Mouse (Mus musculus): ENCODE results near the gene Abca7.

Abca7 gene

DNA sequence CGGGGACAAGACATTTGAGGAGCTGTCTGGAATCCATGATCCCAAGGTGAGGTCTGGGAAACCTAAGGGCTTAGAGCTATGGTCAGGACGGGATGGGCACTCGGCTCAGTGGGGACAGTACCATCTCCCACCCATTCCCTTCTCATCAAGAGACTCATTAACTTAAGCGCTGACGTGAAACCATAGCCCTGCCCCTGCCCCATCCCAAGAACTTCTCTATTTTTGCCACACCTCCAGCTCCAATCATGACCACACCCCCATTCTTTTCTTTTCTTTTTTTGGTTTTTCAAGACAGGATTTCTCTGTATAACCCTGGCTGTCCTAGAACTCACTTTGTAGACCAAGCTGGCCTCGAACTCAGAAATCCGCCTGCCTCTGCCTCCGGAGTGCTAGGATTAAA lies 21.6 kb upstream of the Abca7 start:
- DNase-seq, result no peak

DNA sequence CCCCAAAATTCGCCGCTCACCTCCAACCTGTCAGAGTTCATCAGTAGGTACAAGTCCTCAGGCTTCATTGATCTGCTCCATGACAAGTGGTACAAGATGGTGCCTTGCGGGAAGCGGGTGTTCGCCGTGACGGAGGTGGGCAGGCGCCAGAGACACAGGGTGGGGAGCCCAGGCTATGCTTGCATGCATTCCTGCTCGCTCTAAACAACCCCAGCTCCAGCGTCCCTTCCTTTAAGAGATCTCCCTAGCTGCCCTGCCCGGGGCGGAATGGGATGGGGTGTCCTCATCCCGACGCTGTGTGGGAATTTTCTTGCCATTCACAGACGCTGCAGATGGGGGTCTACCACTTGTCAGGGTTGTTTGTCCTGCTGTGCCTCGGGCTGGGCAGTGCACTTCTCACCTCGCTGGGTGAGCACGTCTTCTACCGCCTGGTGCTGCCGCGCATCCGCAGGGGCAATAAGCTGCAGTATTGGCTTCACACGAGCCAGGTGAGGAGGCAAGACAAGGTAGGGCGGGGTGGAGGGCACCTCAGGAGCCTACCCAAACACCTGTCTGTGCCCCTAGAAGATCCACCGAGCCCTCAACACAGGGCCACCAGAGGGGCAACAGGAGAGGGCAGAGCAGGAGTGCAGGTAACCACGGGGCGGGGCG lies 20.1 kb upstream of the Abca7 start:
- DNase-seq, result no peak

DNA sequence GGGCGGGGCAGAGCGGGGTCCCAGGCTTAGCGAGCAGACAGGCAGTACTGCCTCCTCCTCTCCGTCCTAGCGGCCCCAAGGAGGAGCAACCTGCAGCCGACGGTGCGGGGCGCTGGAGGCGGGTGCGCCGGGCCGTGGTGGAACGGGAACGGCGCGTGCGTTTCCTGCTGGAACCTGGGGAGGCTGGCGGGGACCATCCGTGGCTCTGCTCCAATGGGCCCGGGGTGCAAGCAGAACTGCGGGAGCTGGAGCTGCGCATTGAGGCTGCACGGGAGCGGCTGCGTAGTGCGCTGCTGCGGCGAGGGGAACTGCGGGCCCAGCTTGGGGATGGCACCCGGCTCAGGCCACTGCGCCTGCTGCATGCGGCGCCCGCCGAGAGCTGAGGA lies 19.6 kb upstream of the Abca7 start:
- DNase-seq, result no peak

DNA sequence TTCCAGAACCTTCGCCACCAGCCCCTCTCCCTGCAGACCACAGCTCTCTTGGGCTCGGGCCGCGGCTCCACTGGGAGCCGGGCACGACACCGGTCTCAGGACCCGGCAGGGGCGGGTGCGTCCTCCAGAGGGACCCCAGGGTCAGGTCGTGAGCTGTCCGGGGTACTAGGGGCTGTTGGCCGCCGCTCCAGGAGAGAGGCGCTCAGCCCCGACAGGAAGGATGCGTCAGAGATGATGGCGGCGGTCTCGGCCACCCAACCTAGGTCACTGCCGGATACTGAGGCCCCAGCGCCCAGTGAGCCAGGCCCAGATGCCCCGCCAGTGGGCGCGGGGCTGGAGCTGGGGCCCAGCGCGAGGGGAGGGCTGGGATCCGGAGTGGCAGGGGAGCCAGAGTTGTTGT lies 19.0 kb upstream of the Abca7 start:
- no peak for DNase-seq

DNA sequence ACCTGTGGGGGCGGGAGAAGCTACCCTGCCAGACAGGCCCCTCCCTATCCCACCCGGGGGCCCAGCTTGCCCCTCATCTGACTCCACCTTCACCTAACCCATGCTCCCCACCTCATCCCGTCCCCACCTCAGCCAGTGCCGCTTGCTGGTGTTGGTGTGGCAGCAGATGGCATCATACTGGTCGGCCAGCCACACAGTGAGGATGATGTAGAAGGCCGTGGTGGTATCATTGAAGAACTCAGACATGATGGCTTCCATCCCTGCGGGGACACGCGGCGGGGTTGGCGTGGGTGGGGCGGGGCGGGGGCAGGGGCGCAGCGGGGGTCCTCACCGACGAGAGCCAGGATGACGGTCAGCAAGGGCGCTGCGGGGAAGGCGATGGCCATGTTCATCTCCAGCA lies 18.2 kb upstream of the Abca7 start:
- DNase-seq, result no peak

DNA sequence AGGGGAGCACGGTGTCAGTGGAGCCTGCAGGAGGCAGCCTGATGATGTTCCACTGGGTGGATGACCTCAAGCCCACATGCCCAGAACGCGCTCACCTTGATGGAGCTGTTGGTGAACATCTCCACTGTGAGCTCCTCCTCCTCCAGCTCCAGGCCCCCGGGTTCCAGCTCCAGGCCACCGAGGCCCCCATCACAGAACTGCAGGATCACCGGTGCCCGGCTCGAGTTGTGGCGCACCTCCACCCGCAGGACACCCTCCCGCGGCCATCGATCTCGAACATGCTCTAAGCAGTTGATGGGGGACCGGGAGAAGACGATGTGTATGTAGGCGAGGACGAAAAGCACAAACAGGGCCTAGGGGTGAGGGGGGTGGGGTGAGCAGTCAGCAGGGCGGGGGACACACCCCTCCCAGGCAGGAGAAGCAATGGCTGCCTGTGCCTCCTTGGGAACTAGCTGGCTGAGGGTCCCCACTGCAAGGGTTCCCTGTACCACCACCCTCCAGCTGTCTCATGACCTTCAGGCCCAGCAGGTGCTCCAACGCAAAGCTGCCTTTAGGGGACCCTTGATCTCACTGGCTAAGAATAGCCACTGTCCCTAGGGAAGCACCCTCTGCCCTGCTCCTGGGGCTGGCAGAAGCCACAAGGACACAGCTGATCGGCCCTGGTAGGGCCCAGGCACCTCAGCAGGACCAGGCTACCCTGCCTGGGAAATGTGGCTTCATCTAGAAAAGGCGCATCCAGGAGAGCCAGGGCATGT lies 16.7 kb upstream of the Abca7 start:
- no peak for DNase-seq

DNA sequence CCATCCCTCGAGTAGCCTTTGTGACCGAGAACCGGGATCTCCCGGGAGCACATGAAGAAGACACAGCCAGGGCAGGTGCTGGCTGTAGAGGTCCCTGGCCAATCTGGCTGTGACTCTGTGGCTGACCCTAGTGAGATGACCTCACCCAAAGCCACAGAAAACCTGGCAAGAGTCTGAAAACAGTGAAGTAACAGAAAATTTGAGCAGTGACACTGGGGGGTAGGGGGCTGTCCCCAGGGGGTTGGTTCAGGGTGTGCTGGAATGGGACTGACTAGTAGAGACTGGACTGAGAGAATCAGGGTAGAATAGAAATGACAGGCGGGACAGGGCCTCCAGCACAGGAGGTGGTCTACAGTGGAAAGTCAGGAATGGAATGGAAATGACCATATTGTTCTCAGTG lies 13.1 kb upstream of the Abca7 start:
- no peak for DNase-seq

DNA sequence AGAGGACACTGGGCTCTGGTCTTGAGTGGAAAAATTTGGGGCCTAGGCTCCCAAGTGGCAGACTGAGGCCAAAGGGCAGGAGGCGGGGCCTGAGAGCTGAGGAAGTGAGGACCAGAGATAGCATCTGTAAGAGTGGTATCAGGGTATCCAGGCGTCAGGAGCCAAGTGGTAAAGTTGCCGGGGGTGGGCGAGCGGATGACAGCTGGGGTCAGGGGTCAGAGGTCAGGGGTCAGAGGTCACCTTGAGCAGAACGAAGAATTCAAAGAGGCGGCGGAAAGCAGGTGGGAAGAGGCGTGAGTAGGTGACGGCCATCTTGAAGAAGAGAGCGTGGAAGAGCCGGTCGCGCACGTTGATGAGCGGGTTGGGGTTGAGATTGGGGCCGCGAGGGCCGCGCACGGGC lies 12.6 kb upstream of the Abca7 start:
- DNase-seq, result peak; percentile 81

DNA sequence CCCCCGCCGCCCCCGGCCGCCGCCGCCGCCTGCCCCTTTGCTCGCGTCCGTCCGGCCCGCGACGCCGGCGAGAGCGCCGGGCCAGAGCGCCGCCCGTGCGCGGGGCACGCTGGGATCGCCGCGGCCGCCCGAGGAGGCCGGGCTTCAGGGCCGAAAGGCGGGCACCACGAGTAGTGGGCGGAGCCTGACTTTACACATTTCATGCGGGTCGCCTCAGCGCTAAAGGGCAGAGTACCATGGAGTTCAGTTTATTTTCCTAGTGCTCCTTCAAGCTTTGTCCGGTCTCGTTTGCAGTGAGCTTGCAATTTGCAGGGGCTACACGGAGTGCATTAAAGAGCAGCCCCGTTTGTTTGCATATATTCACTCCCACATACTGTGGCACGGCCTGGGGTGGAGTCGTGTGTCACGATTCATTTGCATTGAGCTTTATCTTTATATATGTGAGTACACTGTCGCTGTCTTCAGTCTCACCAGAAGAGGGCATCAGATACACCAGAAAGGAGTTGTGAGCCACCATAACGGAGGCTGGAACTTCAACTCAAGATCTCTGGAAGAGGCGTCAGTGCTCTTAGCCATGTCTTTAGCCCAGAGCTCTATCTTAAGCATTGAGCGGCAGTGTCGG lies 12.0 kb upstream of the Abca7 start, which contains the start of gene Tmem259:
TSS of gene Tmem259 (minus strand) at position 136 of the 622 bp plus-strand sequence.
- DNase-seq, result peak; percentile 79

DNA sequence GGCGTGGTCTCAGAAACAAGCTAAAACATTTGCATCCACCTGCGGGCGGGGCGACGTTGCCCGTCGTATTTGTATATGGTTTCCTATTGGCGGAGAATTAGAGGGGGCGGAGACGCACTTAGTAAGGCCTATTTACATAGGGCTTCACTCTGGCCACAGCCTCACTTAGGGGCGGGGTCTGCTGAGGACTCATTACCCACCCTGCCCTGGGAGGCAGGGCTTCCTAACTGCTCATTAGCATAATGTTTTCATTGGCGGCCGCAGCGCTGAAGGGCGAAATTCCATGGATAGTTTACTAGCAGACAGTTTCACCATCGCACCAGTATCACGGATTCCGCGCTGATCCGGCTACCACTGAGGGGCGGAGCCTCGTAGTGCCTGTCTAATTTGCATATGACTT lies 11.4 kb upstream of the Abca7 start:
- DNase-seq, result peak; percentile 88

DNA sequence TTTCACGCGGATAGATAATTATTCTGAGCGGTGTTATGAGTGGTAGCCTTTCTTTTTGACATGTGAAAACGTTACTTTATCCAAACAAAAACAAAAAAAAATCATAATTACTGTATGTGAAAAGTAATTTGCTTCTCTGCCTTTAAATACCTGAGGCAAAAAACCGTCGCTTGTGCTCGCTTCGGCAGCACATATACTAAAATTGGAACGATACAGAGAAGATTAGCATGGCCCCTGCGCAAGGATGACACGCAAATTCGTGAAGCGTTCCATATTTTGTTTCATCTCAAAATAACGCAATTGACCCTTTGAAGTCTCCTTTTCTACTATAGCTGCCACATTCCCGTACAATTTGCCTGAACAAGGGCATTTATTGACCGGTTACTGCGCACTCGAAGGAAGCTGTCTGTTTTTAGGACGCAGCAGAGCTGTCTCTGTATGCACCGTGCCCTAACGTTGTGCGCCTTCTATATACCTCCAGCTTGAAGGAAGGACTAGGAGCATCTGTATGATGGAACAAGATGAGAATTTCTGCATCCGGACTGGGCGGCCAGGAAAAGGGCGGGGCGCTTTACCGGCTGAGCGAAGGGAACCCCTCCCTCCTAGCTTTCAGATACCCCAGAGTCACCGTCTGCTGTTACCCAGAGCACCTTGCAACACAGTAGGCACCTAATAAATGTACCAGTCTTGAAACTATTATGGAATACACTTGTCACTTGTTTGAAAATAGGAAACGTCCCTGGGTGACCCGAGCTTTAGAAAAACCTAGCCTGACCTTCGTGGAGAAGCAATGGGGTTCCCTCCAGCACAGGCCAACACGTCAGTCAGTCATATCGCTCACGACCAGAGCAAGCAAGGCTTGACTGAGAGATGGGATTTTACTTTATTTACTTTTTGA lies 10.7 kb upstream of the Abca7 start:
- peak; percentile 52 for DNase-seq

DNA sequence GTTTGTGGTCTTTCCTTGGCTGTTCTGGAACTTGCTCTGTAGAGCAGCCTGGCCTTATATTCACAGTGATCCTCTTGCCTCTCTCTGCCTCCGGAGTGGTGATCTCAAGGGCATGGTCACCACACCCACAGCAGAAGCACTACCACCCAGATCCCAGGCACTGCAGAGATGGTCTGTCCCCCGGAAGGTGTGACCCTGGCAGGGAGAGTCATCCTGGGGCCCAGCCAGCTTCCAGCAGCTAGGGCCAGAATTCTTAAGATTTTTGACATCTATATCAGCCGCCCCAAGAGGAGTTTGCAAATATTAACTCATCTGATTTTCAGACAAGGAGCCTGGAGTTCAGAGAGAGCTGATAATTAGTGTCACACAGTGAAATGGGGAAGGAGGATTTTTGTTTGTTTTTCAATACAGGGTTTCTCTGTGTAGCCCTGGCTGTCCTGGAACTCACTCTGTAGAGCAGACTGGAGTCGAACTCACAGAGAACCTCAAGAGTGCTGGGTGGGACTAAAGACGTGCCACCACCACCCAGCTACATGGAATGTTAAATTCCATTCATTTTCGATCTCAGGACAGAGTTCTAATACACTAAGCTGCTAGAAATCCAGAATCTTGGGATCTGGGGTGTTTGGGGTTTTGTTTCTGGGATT lies 9.9 kb upstream of the Abca7 start:
- DNase-seq, result no peak

DNA sequence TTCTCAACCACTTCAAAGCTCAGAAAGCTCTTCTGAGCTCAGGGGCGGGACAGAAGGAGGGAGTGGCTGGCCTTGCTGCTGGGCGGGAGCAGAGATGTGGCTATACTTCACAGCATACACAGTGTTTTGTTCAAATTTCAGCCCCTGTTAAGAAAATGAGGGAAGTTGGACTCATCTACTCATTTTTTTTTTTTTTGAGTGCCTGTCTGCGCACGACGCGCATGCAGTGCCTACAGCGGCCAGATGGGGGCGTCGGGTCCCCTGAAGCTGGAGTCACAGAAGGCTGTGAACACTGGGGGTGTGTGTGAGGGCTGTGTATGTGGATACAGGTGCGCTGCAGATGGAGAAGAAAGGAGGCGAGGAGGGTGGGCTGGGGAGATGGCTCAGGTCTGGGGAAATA lies 9.3 kb upstream of the Abca7 start:
- peak; percentile 92 for DNase-seq

DNA sequence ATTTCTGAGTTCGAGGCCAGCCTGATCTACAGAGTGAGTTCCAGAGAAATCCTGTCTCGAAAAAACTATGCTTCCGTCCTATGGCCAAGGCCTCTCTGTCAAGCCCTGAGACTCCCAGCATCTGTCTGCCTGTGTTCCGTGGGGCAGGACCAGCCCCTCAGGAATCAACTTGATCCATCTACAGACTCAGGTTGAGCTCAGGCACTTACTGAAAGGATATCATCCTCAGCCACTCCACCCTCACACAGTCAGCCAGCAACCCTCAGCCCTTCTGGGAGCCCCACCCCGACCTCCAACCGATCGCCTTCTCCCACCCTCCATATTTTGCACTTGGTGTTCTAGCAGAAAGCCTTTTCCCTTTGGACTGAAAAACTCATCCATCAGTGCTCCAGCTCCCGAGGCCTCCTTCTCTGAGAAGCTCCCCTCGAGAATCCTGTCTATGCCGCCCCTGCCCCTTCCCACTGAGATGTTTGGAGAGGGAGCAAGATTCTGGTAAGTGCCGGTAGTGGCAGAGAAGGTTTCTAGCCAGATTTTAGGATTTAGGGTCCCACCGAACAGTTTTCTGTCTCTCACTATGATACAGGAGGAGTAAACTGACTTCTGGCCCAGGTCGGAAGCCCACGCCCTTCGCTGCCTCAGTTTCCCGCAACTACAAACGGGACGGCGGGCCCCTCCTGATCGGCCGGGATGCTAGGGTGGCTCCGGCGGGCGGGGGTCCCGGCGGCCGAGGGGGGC lies 8.4 kb upstream of the Abca7 start:
- DNase-seq, result no peak

DNA sequence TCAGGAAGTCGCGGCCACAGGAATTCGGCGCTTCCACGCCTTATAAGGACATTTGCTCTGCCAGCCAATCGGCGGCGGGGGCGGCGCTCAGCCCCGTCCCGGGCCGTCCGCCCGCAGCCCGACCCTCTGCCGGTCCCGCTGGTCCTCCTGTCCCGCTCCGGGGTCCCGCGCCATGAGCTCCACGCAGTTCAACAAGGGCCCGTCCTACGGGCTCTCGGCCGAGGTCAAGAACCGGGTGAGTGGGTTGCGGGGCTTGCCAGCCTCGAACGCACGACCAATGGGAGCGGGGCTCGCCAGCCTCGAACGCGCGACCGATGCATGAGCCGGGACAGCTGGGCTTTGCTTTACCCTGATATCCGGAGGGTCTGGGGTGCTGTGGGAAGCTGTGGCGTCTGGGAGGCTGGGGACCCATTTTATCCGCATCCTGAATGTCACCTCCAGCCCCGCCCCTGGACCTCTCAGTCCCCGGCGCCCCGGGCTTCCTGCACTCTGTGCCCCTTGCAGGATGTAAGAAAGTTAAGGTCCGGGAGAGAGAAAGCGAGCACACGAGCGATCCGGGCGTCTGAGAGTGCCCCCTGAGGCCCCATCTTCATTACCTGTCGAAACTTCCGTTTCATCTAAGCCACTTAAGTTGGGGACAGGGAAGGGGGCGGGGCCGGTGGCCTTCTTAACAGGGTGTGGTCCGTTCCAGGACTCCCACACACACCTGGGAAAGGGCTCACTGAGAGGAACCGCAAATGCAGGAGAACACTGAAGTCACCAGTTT lies 7.6 kb upstream of the Abca7 start, which contains the start of gene Cnn2:
TSS of gene Cnn2 (plus strand) at position 79 of the 766 bp plus-strand sequence.
- no peak for DNase-seq

DNA sequence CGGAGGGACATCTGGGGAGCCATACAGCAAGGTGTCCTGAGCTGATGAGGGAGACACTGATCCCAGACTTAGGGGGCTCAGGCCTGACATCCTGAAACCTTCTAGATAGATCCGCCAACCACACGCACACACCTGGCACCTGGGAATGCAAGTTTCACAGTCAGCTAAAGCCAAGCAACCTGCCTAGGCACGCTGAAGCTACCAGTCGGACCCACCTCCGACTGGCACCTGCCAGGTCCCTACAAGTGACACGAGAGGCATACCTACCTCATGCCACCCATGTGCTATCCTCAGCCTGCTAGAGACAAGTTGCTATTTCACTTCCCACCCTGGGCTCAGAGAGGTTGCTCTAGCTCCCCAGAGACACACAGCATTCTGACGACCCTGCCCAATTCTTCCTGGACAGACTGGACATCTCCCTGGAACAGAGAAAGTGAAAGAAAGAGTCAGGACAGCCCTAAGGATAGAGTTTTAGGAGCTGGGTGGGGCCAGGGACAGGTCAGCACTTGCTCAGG lies 7.0 kb upstream of the Abca7 start:
- DNase-seq, result no peak

DNA sequence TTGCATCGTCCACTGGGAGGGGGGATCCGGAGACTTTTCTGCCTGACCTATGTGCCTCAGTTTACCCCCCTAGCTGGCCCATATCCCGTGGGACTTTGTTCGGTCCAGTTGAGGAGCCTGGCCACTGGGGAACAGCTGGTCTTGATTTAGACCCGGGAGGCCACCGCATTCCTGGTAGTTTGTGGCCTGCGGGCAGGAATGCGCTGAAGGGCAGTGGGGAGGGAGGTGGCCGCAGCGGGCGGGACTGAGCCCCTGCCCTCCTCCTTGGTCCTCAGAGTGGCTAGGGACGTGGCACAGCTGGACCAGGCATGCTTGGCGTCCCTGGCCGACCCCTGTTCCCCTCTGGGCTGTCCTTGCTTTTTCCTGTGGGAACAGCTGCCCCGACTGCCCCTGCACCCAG lies 6.4 kb upstream of the Abca7 start:
- no peak for DNase-seq

DNA sequence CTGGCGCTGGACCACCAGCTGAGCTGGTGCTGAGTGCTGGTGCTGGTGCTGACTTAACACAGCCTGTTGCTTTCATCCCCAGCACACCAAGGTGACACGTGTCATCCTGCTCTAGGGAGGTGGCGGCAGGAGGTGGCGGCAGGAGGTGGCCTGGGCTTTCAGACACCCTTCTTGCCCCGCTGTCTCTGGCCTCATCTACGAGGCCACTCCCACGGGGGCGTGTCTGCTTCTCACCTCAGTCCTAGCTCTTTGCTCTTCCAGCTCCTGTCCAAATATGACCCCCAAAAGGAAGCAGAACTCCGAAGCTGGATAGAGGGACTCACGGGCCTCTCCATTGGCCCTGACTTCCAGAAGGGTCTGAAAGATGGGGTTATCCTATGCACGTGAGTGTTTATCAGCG lies 5.2 kb upstream of the Abca7 start:
- DNase-seq, result no peak

DNA sequence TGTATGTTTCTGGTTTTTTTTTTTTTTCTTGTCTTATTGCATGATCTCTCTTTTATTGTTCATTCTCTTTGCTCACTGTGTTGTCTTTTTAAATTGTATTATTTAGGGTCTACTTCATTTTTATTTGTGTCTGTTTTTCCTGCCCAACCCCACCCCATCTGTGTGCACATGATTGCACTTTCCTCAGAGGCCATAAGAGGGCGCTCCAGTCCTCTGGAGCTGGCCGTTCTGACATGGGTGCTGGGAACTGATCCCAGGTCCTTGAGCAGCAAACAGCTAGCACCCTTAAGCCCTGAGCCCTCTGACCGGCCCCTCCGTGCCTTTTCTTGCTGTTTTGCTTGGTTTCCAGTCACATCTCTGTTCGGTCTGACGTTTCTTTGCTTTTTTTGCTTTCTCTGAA lies 4.7 kb upstream of the Abca7 start:
- DNase-seq, result no peak

DNA sequence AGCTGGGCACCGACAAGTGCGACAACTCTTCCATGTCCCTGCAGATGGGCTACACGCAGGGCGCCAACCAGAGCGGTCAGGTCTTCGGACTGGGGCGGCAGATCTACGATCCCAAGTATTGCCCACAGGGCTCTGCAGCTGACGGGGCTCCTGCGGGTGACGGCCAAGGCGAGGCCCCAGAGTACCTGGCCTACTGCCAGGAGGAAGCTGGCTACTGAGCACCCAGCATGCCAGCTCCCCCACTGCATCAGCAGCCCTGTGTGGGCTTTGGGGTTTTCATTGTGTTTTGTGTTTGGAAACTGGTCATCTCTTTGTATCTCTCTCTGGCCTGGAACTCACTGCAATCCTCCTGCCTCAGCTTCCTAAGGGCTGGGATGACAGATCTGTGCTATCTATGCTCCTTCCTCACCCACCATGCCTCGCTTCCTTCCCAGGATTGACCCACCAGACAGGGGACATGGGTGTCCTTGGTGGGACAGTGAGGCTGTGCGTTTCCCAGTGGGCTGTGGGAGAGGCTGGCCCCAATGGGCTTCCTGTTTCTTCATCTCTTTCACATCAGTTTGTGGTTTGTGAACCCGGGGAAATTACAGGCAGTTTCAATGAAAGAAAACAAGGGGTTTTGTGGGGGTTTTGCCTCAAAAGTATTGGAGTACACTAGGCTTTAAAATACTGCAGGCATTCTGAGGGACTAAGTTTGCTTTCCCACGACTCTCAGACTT lies 1.7 kb upstream of the Abca7 start:
- peak; percentile 53 for DNase-seq

Data from right cerebral cortex, postnatal 14 days (tissue).